Mouse (Mus musculus) cortical plate, adult 2 months (tissue): Measurements from ENCODE around the gene Cdh20. TPM values are rescaled to one million over a fixed set of nuclear protein-coding genes. Genes with fewer than 3 reads are reported as not detected.
"Not testable (repeated sequence)": the region's sequence is repeated elsewhere in the genome, so short reads cannot be mapped to it uniquely, and the experiment has no call there.

ENCODE experiments used
- H3K27ac ChIP-seq: fragments of 200-500 bp; 2 replicates; pipeline ENCODE4 v1.5.1; 2012; ENCODE audit warnings: low read length, control low read depth, inconsistent platforms; ENCODE audit not compliant: insufficient read depth
- H3K4me1 ChIP-seq: fragments of 200-500 bp; 2 replicates; pipeline ENCODE4 v1.6.1; 2011; ENCODE audit warnings: low read length; ENCODE audit not compliant: control insufficient read depth, insufficient read depth
- H3K4me3 ChIP-seq: fragments of 200-500 bp; 2 replicates; pipeline ENCODE4 v1.5.1; 2011; ENCODE audit warnings: mild to moderate bottlenecking, low read length, control low read depth; ENCODE audit not compliant: insufficient read depth
- CTCF ChIP-seq: fragments of 200-500 bp; IDR thresholded peaks from 2 replicates; pipeline ENCODE4 v1.5.1; 2011; ENCODE audit warnings: mild to moderate bottlenecking, control low read depth, low read length; ENCODE audit not compliant: insufficient read depth; ENCODE audit errors: extremely low read depth
- POLR2A ChIP-seq: fragments of 200-500 bp; IDR thresholded peaks from 2 replicates; pipeline ENCODE4 v1.6.1; 2011; ENCODE audit warnings: mild to moderate bottlenecking, low read length, control low read depth; ENCODE audit not compliant: insufficient read depth; ENCODE audit errors: extremely low read depth
- polyA plus RNA-seq: library from polyadenylated mRNA; depleted of rRNA; stranded (reverse); fragments of >200 nt; gene quantifications from 2 replicates; pipeline ENCODE4 v1.2.3, GENCODE M21; 2012

The Cdh20 gene
- polyA plus RNA-seq, 1 experiment = 14.0 TPM

- Histone ChIP-seq H3K4me1 (no peaks in the 10 kb centered on the region; the same call in 1 of the 2 replicates), H3K4me3 (no peak overlapping the region), H3K27ac (no peak overlapping the region)
- TF ChIP-seq CTCF = no peak
- no peak for TF ChIP-seq POLR2A
Observed at GRCm38 (mm10) chr1:104903409-104903808, 135.1 kb downstream of the Cdh20 start.

GRCm38 (mm10) chr1:104912407-104912806 lies 144.1 kb downstream of the Cdh20 start:
- Histone ChIP-seq H3K27ac (no peak overlapping the region), H3K4me1 (peaks cover 1% of the 10 kb centered on the region; the same call in 1 of the 2 replicates), H3K4me3 (no peak overlapping the region)
- TF ChIP-seq POLR2A = no peak
- TF ChIP-seq CTCF = no peak

- Histone ChIP-seq H3K4me3 (no peak overlapping the region), H3K27ac (no peak overlapping the region), H3K4me1 (peaks cover 1% of the 10 kb centered on the region; the same call in 1 of the 2 replicates)
- TF ChIP-seq POLR2A (no peak), CTCF (no peak)
Observed at GRCm38 (mm10) chr1:104916507-104916906, 148.2 kb downstream of the Cdh20 start.

GRCm38 (mm10) chr1:104917307-104917836 lies 149.0 kb downstream of the Cdh20 start:
- TF ChIP-seq POLR2A (no peak), CTCF (no peak)
- H3K4me1 ChIP-seq = no peaks in the 10 kb centered on the region; the same call in 1 of the 2 replicates
- no peak overlapping the region for H3K27ac ChIP-seq
- no peak overlapping the region for H3K4me3 ChIP-seq

GRCm38 (mm10) chr1:104933051-104933450 lies 164.7 kb downstream of the Cdh20 start:
- no peak overlapping the region for H3K4me3 ChIP-seq
- H3K27ac ChIP-seq = no peak overlapping the region
- TF ChIP-seq CTCF (no peak), POLR2A (no peak)
- H3K4me1 ChIP-seq = no peaks in the 10 kb centered on the region

DNA sequence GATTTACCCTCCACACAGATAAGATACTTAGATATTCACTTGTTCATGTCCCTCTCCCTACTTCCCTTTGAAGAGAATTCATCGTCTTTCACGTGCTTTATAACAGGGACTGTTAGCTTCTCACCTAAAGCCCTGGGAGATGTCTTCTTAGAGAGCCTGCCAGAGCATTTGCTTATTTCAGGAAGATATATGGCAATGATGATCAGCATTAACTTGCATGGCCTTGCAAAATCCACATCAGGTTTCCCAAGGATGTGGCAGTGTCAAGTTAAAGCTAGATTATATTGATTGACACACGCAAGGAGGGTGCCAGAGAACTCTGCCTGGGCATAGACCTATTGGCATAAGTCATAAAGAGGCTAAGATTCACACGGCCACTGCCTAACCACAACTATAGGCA lies 168.6 kb downstream of the Cdh20 start:
- TF ChIP-seq CTCF (no peak), POLR2A (no peak)
- Histone ChIP-seq H3K27ac (no peak overlapping the region), H3K4me3 (no peak overlapping the region), H3K4me1 (no peaks in the 10 kb centered on the region)

GRCm38 (mm10) chr1:104939156-104939555 lies 170.8 kb downstream of the Cdh20 start:
- Histone ChIP-seq H3K4me1 (no peaks in the 10 kb centered on the region), H3K4me3 (no peak overlapping the region), H3K27ac (no peak overlapping the region)
- TF ChIP-seq CTCF = no peak
- no peak for TF ChIP-seq POLR2A

DNA sequence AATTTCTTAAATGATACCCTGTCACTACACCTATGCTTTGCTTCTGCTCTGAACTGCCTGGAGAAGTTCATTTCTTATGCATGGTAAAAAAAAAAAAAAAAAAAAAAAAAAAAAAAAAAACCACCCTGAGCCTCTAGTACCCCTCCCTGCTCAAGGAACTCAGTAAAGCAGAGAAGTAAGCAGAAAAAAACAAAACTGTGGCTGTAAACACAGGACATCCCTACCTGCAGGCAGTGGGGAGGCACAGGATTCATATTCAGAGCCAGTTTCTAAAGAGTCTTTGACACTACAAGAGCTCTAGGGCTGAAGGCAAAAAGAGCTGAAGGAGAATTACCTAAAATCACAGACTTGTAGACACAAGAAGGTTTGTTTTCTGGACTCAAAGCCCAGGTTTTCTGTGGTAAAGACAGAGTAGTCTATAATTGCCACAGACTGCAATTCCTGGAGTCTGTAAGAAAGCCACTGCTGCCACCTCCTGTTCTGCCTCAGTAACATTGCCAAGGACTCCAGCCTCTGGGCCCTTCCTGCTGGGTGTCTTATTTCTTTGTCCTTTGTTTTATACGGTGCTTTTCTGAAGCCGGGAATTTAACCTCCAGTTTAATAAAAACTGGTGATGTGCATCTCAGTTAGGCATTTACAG lies 176.3 kb downstream of the Cdh20 start:
- Histone ChIP-seq H3K4me1 (no peaks in the 10 kb centered on the region), H3K4me3 (no peak overlapping the region), H3K27ac (no peak overlapping the region)
- TF ChIP-seq POLR2A = no peak
- peak; percentile 76 for TF ChIP-seq CTCF

- no peak overlapping the region for H3K4me3 ChIP-seq
Observed at GRCm38 (mm10) chr1:104945110-104945489, 176.8 kb downstream of the Cdh20 start.

DNA sequence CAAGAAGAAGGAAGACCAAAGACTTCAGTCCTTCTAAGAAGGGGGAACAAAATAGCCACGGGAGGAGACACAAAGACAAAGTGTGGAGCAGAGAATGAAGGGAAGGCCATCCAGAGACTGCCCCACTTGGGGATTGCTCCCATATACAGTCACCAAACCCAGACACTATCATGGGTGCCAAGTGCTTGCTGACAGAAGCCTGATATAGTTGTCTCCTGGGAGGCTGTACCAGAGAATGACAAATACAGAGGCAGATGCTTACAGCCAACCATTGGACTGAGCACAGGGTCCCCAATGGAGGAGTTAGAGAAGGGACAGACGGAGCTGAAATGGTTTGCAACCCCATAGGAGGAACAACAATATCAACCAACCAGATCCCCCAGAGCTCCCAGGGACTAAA lies 181.3 kb downstream of the Cdh20 start:
- not testable (repeated sequence) for H3K27ac ChIP-seq, H3K4me3 ChIP-seq, H3K4me1 ChIP-seq

More at GRCm38 (mm10) chr1:104945110-104945489, 176.8 kb downstream of the Cdh20 start:
- no peaks in the 10 kb centered on the region for H3K4me1 ChIP-seq
- no peak overlapping the region for H3K27ac ChIP-seq
- TF ChIP-seq POLR2A = no peak
- TF ChIP-seq CTCF = no peak

DNA sequence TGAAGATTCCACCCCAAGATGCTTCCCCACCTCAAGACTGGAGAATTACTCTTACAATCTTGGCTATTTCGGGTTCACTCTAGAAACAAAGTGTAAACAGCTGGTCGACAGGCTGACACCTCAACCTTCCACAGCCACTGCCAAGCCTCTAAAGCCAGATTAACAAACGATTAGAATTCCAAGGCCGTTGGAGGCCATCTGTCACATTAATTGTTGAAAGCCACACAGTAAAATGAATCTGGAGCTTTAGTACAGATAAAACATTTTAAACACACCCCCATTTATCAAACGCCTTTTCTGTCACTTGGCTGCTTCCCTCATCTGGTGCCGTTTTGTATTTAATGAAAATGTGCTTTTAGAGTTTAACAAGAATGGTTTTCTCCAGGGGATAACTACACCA lies 188.7 kb downstream of the Cdh20 start:
- Histone ChIP-seq H3K27ac (no peak overlapping the region), H3K4me3 (no peak overlapping the region), H3K4me1 (no peaks in the 10 kb centered on the region)
- no peak for TF ChIP-seq POLR2A
- TF ChIP-seq CTCF = no peak
